Mouse (Mus musculus) mature B cell (primary cell): Measurements from ENCODE around the gene Efna2.

ENCODE experiments used
- in situ Hi-C: fragments of 300-500 bp; cut with MboI; formaldehyde crosslinking; loops from 2 replicates; pipeline ENCODE4 v1.14.3; 2019

Gene Efna2

GRCm38 (mm10) chr10:80168038-80168661 is 11.1 kb upstream of the Efna2 start:
- in situ Hi-C loops, result no loop called here

GRCm38 (mm10) chr10:80169070-80169469 is 10.2 kb upstream of the Efna2 start:
- in situ Hi-C loops, result no loop called here

GRCm38 (mm10) chr10:80169651-80170050 is 9.6 kb upstream of the Efna2 start:
- in situ Hi-C loops, result no loop called here

GRCm38 (mm10) chr10:80170052-80170451 is 9.2 kb upstream of the Efna2 start:
- in situ Hi-C loops, result no loop called here

- in situ Hi-C loops, result no loop called here
Observed at GRCm38 (mm10) chr10:80170601-80171021, 8.7 kb upstream of the Efna2 start.

GRCm38 (mm10) chr10:80171252-80171651 is 8.0 kb upstream of the Efna2 start:
- in situ Hi-C loops, result no loop called here

GRCm38 (mm10) chr10:80171760-80172526 is 7.3 kb upstream of the Efna2 start:
- in situ Hi-C loops, result no loop called here

GRCm38 (mm10) chr10:80172527-80173292 is 6.6 kb upstream of the Efna2 start, which contains the start of gene 1600002K03Rik:
Gene 1600002K03Rik (plus strand): TSS chr10:80172944.
- in situ Hi-C loops, result no loop called here

- in situ Hi-C loops, result no loop called here
Observed at GRCm38 (mm10) chr10:80173358-80173757, 5.9 kb upstream of the Efna2 start.

- in situ Hi-C loops, result no loop called here
Observed at GRCm38 (mm10) chr10:80173955-80174640, 5.2 kb upstream of the Efna2 start.

GRCm38 (mm10) chr10:80174705-80175104 is 4.6 kb upstream of the Efna2 start:
- in situ Hi-C loops, result loop anchor here (5.0 kb wide), 1 partner anchor 73 kb away; the partner anchor contains the start of gene Ndufs7

GRCm38 (mm10) chr10:80175536-80176269 is 3.6 kb upstream of the Efna2 start:
- in situ Hi-C loops, result loop anchor here (5.0 kb wide), 1 partner anchor 72 kb away; the partner anchor contains the start of gene Ndufs7

- in situ Hi-C loops, result loop anchor here (5.0 kb wide), 1 partner anchor 71 kb away; the partner anchor contains the start of gene Ndufs7
Observed at GRCm38 (mm10) chr10:80176270-80176834, 2.9 kb upstream of the Efna2 start.

GRCm38 (mm10) chr10:80177441-80178279 is 1.6 kb upstream of the Efna2 start:
- in situ Hi-C loops, result loop anchor here (5.0 kb wide), 1 partner anchor 70 kb away; the partner anchor contains the start of gene Ndufs7

- in situ Hi-C loops, result no loop called here
Observed at GRCm38 (mm10) chr10:80180288-80180687, 1.0 kb downstream of the Efna2 start.

- in situ Hi-C loops, result no loop called here
Observed at GRCm38 (mm10) chr10:80180823-80181222, 1.5 kb downstream of the Efna2 start.

GRCm38 (mm10) chr10:80182547-80182946 is 3.3 kb downstream of the Efna2 start:
- in situ Hi-C loops, result no loop called here

GRCm38 (mm10) chr10:80186649-80187048 is 7.4 kb downstream of the Efna2 start:
- in situ Hi-C loops, result no loop called here

- in situ Hi-C loops, result no loop called here
Observed at GRCm38 (mm10) chr10:80187739-80188138, 8.5 kb downstream of the Efna2 start.
